7 mouse cellular contexts compared by ENCODE assay signal in genomic region chr9:101074332-101075021, GRCm38 (mm10). TPM values are rescaled to one million over a fixed set of nuclear protein-coding genes. Genes with fewer than 3 reads are reported as not detected.
DNase-seq lines count a peak whose midpoint lies in the region; ATAC-seq and TF ChIP-seq lines count a peak whose summit lies in the region.

No protein-coding gene starts in this region.

- no peaks in the 10 kb centered on the region for H3K27me3 ChIP-seq in embryonic facial prominence, embryonic 11.5 days (ENCODE audit: control insufficient read depth, insufficient read depth, low read length)
- no peaks in the 10 kb centered on the region for H3K27me3 ChIP-seq in kidney, adult 2 months (replicated peaks; ENCODE audit: control insufficient read depth, insufficient read depth, low read length)
- H3K27me3 ChIP-seq in limb, embryonic 14.5 days (ENCODE audit: control insufficient read depth, insufficient read depth, low read length): no peaks in the 10 kb centered on the region
- no peaks in the 10 kb centered on the region for H3K27me3 ChIP-seq in midbrain, embryonic 16.5 days (ENCODE audit: control insufficient read depth, insufficient read depth, low read depth, low read length)
- no peaks in the 10 kb centered on the region for H3K27me3 ChIP-seq in spleen, adult 2 months (ENCODE audit: control insufficient read depth, insufficient read depth, low read length)

- peak; percentile 94 for DNase-seq in adrenal gland, postnatal 14 days
- peak; percentile 77 for DNase-seq in embryonic facial prominence, embryonic 11.5 days (ENCODE audit: low spot score)
- peak; percentile 87 to 93 for DNase-seq in heart, adult 18-20 months
- peak; percentile 93 for DNase-seq in kidney, adult 2 months
- peak; percentile 69 for DNase-seq in limb, embryonic 14.5 days (ENCODE audit: low spot score)
- peak; percentile 56 to 89 for DNase-seq in spleen, adult 2 months (ENCODE audit: low read depth in 1 of 2, low spot score in 2 of 2)

- peak overlapping the region; percentile 80 for H3K4me3 ChIP-seq in embryonic facial prominence, embryonic 11.5 days (ENCODE audit: low read depth, low read length)
- H3K4me3 ChIP-seq in kidney, adult 2 months (ENCODE audit: insufficient read depth, low read depth, low read length): peak overlapping the region; percentile 92
- peak overlapping the region; percentile 97 for H3K4me3 ChIP-seq in limb, embryonic 14.5 days (replicated peaks; ENCODE audit: low read length)
- H3K4me3 ChIP-seq in midbrain, embryonic 16.5 days (ENCODE audit: low read depth, low read length): peak overlapping the region; percentile 96
- H3K4me3 ChIP-seq in spleen, adult 2 months (ENCODE audit: extremely low read depth, insufficient read depth, insufficient read length): peak overlapping the region; percentile 99

- peak; percentile 27 for TF ChIP-seq POLR2A in kidney, adult 2 months (IDR thresholded peaks at IDR 0.05; ENCODE audit: low read depth, low read length)
- no peak for TF ChIP-seq POLR2A in limb, embryonic 14.5 days (IDR thresholded peaks at IDR 0.05; ENCODE audit: borderline replicate concordance, extremely low read depth, insufficient read depth, insufficient read length)
- peak; percentile 58 for TF ChIP-seq POLR2A in spleen, adult 2 months (IDR thresholded peaks at IDR 0.05; ENCODE audit: low read depth, low read length)

- TF ChIP-seq CTCF in kidney, adult 2 months (conservative IDR thresholded peaks at IDR 0.05; ENCODE audit: insufficient read depth, insufficient read length, low read depth, low read length): no peak
- TF ChIP-seq CTCF in spleen, adult 2 months (IDR thresholded peaks at IDR 0.05; ENCODE audit: extremely low read depth, insufficient read depth, insufficient read length, insufficient replicate concordance): no peak

- no peaks in the 10 kb centered on the region for H3K9me3 ChIP-seq in embryonic facial prominence, embryonic 11.5 days (replicated peaks; ENCODE audit: control insufficient read depth, low read length)
- no peaks in the 10 kb centered on the region for H3K9me3 ChIP-seq in limb, embryonic 14.5 days (ENCODE audit: control insufficient read depth, low read length)
- H3K9me3 ChIP-seq in midbrain, embryonic 16.5 days (replicated peaks; ENCODE audit: control insufficient read depth, low read length, poor library complexity, severe bottlenecking): no peaks in the 10 kb centered on the region

- peak overlapping the region; percentile 97 for H3K27ac ChIP-seq in embryonic facial prominence, embryonic 11.5 days (replicated peaks; ENCODE audit: low read depth, low read length)
- peak overlapping the region; percentile 100 for H3K27ac ChIP-seq in kidney, adult 2 months (ENCODE audit: insufficient read depth, low read depth, low read length)
- H3K27ac ChIP-seq in limb, embryonic 14.5 days (replicated peaks; ENCODE audit: low read depth, low read length): peak overlapping the region; percentile 100
- peak overlapping the region; percentile 100 for H3K27ac ChIP-seq in midbrain, embryonic 16.5 days (ENCODE audit: low read length)
- peak overlapping the region; percentile 100 for H3K27ac ChIP-seq in spleen, adult 2 months (ENCODE audit: insufficient read depth, low read length)

- peak overlapping the region; percentile 73 for H3K4me2 ChIP-seq in embryonic facial prominence, embryonic 11.5 days (ENCODE audit: low read depth, low read length)
- peak overlapping the region; percentile 90 for H3K4me2 ChIP-seq in limb, embryonic 14.5 days (replicated peaks; ENCODE audit: low read depth, low read length, severe bottlenecking)
- peak overlapping the region; percentile 77 for H3K4me2 ChIP-seq in midbrain, embryonic 16.5 days (ENCODE audit: low read length)

- no peaks in the 10 kb centered on the region for H3K36me3 ChIP-seq in embryonic facial prominence, embryonic 11.5 days (replicated peaks; ENCODE audit: control insufficient read depth, insufficient read depth, low read depth, low read length)
- H3K36me3 ChIP-seq in kidney, adult 2 months (ENCODE audit: control insufficient read depth, insufficient read depth, low read length): no peaks in the 10 kb centered on the region
- no peaks in the 10 kb centered on the region for H3K36me3 ChIP-seq in limb, embryonic 14.5 days (ENCODE audit: control insufficient read depth, insufficient read depth, low read length)
- no peaks in the 10 kb centered on the region for H3K36me3 ChIP-seq in midbrain, embryonic 16.5 days (ENCODE audit: control insufficient read depth, insufficient read depth, low read length)
- H3K36me3 ChIP-seq in spleen, adult 2 months (ENCODE audit: control insufficient read depth, insufficient read depth, low read length): no peaks in the 10 kb centered on the region

- H3K9ac ChIP-seq in embryonic facial prominence, embryonic 11.5 days (replicated peaks; ENCODE audit: low read length): peak overlapping the region; percentile 98
- H3K9ac ChIP-seq in limb, embryonic 14.5 days (ENCODE audit: low read depth, low read length, severe bottlenecking): peak overlapping the region; percentile 99
- peak overlapping the region; percentile 99 for H3K9ac ChIP-seq in midbrain, embryonic 16.5 days (ENCODE audit: low read depth, low read length)

- peak; percentile 74 for ATAC-seq in embryonic facial prominence, embryonic 11.5 days (replicated peaks; ENCODE audit: insufficient number of reproducible peaks, low FRiP score, low TSS enrichment, low read depth)
- peak; percentile 65 for ATAC-seq in limb, embryonic 14.5 days (ENCODE audit: low FRiP score, low read depth)
- ATAC-seq in midbrain, embryonic 16.5 days: peak; percentile 83

- 1% methylated on average over 43 of the region's 100 CpGs for WGBS in embryonic facial prominence, embryonic 11.5 days
- WGBS in kidney, adult 2 months: under 1% methylated on average over 76 of the region's 100 CpGs
- under 1% methylated on average over 47 of the region's 100 CpGs for WGBS in limb, embryonic 14.5 days
- WGBS in midbrain, embryonic 16.5 days: 0% methylated on average over 48 of the region's 100 CpGs
- under 1% methylated on average over 75 of the region's 100 CpGs for WGBS in spleen, adult 2 months

- no peaks in the 10 kb centered on the region for H3K4me1 ChIP-seq in embryonic facial prominence, embryonic 11.5 days (ENCODE audit: control insufficient read depth, insufficient read depth, low read length)
- H3K4me1 ChIP-seq in kidney, adult 2 months (ENCODE audit: control insufficient read depth, insufficient read depth, low read length): peaks cover 12% of the 10 kb centered on the region
- H3K4me1 ChIP-seq in limb, embryonic 14.5 days (ENCODE audit: control insufficient read depth, insufficient read depth, low read length): peaks cover 22% of the 10 kb centered on the region
- H3K4me1 ChIP-seq in midbrain, embryonic 16.5 days (ENCODE audit: control insufficient read depth, insufficient read depth, low read length): peaks cover 28% of the 10 kb centered on the region
- peaks cover 8% of the 10 kb centered on the region for H3K4me1 ChIP-seq in spleen, adult 2 months (ENCODE audit: control insufficient read depth, insufficient read depth, insufficient read length)

RNA-seq across cellular contexts. Expression of gene Msl2, which starts 0.6 kb away (rescaled TPM):
- 42.5 and 47.4 TPM in 2 replicates for total RNA-seq in adrenal gland, postnatal 14 days (2021)
- 6.0 and 6.6 TPM in 2 replicates for polyA plus RNA-seq in embryonic facial prominence, embryonic 11.5 days (2014; fragmentation: Nextera tagmentation; extraction: Ambion mirVana)
- total RNA-seq in heart, adult 18-20 months (2021): 10 to 100 TPM; 30.8 to 33.9 TPM
- 17.7 and 18.6 TPM in 2 replicates for polyA plus RNA-seq in kidney, adult 2 months (2012; rRNA removed)
- polyA plus RNA-seq in limb, embryonic 14.5 days (2012; rRNA removed): 22.4 and 26.9 TPM in 2 replicates
- 6.9 and 7.0 TPM in 2 replicates for polyA plus RNA-seq in limb, embryonic 14.5 days (2014; fragmentation: Nextera tagmentation; extraction: Ambion mirVana)
- polyA plus RNA-seq in midbrain, embryonic 16.5 days (2015; fragmentation: Nextera tagmentation; extraction: Ambion mirVana): 3.4 and 4.2 TPM in 2 replicates
- 27.6 and 41.6 TPM in 2 replicates for polyA plus RNA-seq in spleen, adult 2 months (2012; rRNA removed)

RNA-seq across cellular contexts. Expression of gene Pccb, which starts 39.8 kb away (rescaled TPM):
- 201 and 211 TPM in 2 replicates for total RNA-seq in adrenal gland, postnatal 14 days (2021)
- polyA plus RNA-seq in embryonic facial prominence, embryonic 11.5 days (2014; fragmentation: Nextera tagmentation; extraction: Ambion mirVana): 14.7 and 14.9 TPM in 2 replicates
- 100 to 1,000 TPM; 107 TPM for total RNA-seq in heart, adult 18-20 months (2021)
- polyA plus RNA-seq in kidney, adult 2 months (2012; rRNA removed): 341 and 354 TPM in 2 replicates
- 73.7 and 80.0 TPM in 2 replicates for polyA plus RNA-seq in limb, embryonic 14.5 days (2012; rRNA removed)
- 29.6 and 30.0 TPM in 2 replicates for polyA plus RNA-seq in limb, embryonic 14.5 days (2014; fragmentation: Nextera tagmentation; extraction: Ambion mirVana)
- 25.2 and 27.6 TPM in 2 replicates for polyA plus RNA-seq in midbrain, embryonic 16.5 days (2015; fragmentation: Nextera tagmentation; extraction: Ambion mirVana)
- polyA plus RNA-seq in spleen, adult 2 months (2012; rRNA removed): 20.9 and 22.0 TPM in 2 replicates

Comparison
In these comparisons a context has a peak if more than half of its experiments do, and no peak if none do; other contexts are left out.
1. Peak in every context shown above with its lines: DNase-seq, ATAC-seq, H3K4me3 ChIP-seq and H3K27ac ChIP-seq.